Mouse (Mus musculus): ENCODE data around the gene Dmbx1.

- no peak for TF ChIP-seq CTCF (IDR thresholded peaks at IDR 0.05; ENCODE audit: borderline replicate concordance, extremely low read depth, insufficient read depth, insufficient read length)
- TF ChIP-seq POLR2A (IDR thresholded peaks at IDR 0.05; ENCODE audit: borderline replicate concordance, extremely low read depth, insufficient read depth, insufficient read length, poor library complexity, severe bottlenecking) = no peak
Measured at GRCm38 (mm10) chr4:115873231-115873630, 66.5 kb downstream of the Dmbx1 start.
